Mouse (Mus musculus): ENCODE results near the gene Arhgap22.

DNA sequence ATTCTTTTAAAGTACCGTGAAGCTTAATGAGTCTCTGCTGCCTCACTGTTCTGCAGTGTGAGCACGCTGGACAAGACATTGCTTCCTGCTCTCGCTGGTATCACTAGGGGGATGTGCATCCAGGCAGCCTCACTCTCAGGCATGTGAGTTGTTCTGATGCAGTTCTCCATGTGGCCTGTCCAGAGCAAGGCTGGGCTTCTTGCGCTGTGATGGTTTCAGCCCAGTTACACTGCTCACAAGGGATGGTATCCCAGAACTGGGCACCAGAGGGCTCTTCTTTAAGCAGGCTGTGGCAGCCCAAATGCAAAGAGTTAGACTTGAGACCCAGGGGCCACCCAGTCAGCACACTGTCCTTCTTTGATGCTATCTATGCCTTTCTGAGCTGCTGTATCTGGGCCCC lies 101.9 kb downstream of the Arhgap22 start:
- TF ChIP-seq ZKSCAN1 (IDR thresholded peaks at IDR 0.05; ENCODE audit: low read depth, low read length) (no peak), ZC3H11A (IDR thresholded peaks at IDR 0.05; ENCODE audit: low read depth, low read length) (no peak), EP300 (IDR thresholded peaks at IDR 0.05; ENCODE audit: low read depth in 1 of 2, low read length in 2 of 2) (no peak), RAD21 (IDR thresholded peaks at IDR 0.05; ENCODE audit: low read depth, low read length) (no peak), CTCF (IDR thresholded peaks at IDR 0.05 in 2 of 3, conservative IDR thresholded peaks at IDR 0.05 in 1 of 3; ENCODE audit: control insufficient read depth in 1 of 3, insufficient read depth in 1 of 3, low read depth in 2 of 3, low read length in 3 of 3, poor library complexity in 1 of 3, severe bottlenecking in 1 of 3) (no peak; a peak in 1 of 6 replicates), NELFE (IDR thresholded peaks at IDR 0.05; ENCODE audit: low read depth, low read length) (no peak), ELF1 (IDR thresholded peaks at IDR 0.05; ENCODE audit: low read depth, low read length) (no peak)

Data from MEL (cell line).